Mouse (Mus musculus) brain, embryonic 14.5 days (tissue): ENCODE data around the gene Slc2a5.

Experiments used
- CTCF ChIP-seq: fragments of 200-500 bp; IDR thresholded peaks from 2 replicates; pipeline ENCODE4 v1.5.1; 2012; ENCODE audit warnings: inconsistent platforms, mild to moderate bottlenecking, moderate library complexity, borderline replicate concordance; ENCODE audit not compliant: insufficient read depth, insufficient read length; ENCODE audit errors: extremely low read depth
- POLR2A ChIP-seq: fragments of 200-500 bp; IDR thresholded peaks from 2 replicates; pipeline ENCODE4 v1.6.1; 2012; ENCODE audit warnings: mild to moderate bottlenecking, inconsistent platforms, borderline replicate concordance; ENCODE audit not compliant: poor library complexity, insufficient read depth, insufficient read length, severe bottlenecking; ENCODE audit errors: extremely low read depth

DNA sequence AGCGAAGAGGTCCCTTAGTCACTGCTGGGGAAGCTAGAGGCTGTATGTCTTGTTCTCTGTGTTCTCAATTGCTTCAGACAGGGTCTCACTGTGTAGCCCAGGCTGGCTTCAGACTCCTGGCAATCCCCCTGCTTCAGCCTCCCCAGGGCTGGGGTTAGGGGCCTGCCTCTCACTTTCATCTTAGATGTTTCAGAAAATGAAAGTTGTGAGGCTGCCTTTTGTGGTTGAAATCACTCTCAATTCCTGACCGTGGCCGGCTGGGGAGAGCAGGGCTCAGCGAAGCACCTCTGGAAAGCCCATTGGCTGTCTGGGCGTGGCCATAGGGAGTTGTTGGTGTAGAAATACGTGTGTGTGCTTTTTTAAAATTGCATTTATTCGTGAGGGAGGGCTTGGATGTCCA, 22.8 kb upstream of the Slc2a5 start:
- TF ChIP-seq CTCF (no peak), POLR2A (no peak)
